Mouse (Mus musculus): ENCODE measurements at regions not wholly inside any gene's neighbourhood (a gene's known extent, or its start where the extent isn't known, plus 50 kb on each side); places are given as distances from the start of the nearest gene placed in this dataset.

DNA sequence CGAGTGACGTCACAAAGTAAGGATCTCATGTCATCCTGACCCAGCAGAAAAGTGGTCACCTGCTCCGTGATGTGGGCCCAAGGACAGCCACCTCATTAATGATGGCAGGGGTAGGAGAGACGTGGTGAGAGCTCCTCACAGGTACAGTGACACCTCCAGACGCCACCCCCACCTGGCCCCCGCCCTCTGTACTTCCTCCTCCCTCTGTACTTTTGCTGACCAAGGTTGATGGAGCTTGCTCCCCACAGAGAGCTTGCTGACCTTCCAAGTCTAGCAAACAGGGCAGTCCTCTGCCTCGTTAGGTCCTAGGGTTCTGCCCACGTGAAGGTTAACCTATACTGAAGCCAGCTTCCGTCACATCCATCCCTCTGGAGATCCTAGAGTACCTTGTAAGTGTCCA is 137.4 kb upstream of the 1600014C23Rik start:
- H3K9me3 ChIP-seq (replicated peaks; ENCODE audit: low read length): peaks cover 12% of the 10 kb centered on the region
- dilution Hi-C loops (cut with MboI; ENCODE audit: extremely low pct_ligation_motif_present, extremely low pct_unique_long_range_greater_than_20kb, low sequenced_read_pairs) (no loop called here), in situ Hi-C loops (cut with MboI; ENCODE audit: low pct_ligation_motif_present, low pct_unique_long_range_greater_than_20kb, low sequenced_read_pairs) (no loop called here)
- H3K9ac ChIP-seq (ENCODE audit: insufficient read depth, low read depth): no peak overlapping the region
- no peaks in the 10 kb centered on the region for H3K79me2 ChIP-seq (replicated peaks; ENCODE audit: control insufficient read depth, extremely low read depth, insufficient read depth, poor library complexity, severe bottlenecking)
- no peak overlapping the region for H3K27ac ChIP-seq (ENCODE audit: insufficient read depth, low read depth)
- TF ChIP-seq ZC3H11A (IDR thresholded peaks at IDR 0.05; ENCODE audit: low read depth, low read length) (no peak), POLR2AphosphoS2 (IDR thresholded peaks at IDR 0.05; ENCODE audit: low read depth, low read length) (no peak), PAX5 (IDR thresholded peaks at IDR 0.05; ENCODE audit: low read length) (no peak), KAT2A (IDR thresholded peaks at IDR 0.05; ENCODE audit: insufficient replicate concordance, low read length) (no peak), NRF1 (IDR thresholded peaks at IDR 0.05; ENCODE audit: low read depth, low read length) (no peak)
- peaks cover 83% of the 10 kb centered on the region for H3K27me3 ChIP-seq (replicated peaks)
- no peak for DNase-seq (ENCODE audit: extremely low read depth)
- H3K36me3 ChIP-seq (replicated peaks in 1 of 2; ENCODE audit: control insufficient read depth in 1 of 2, insufficient read depth in 1 of 2, low read length in 1 of 2): no peaks in the 10 kb centered on the region
- 0 out of 4 replicates have a peak, but pooled peaks cover 0 to 2% of the 10 kb centered on the region in 2 experiments for H3K4me1 ChIP-seq (ENCODE audit: control insufficient read depth in 1 of 2, insufficient read depth in 2 of 2)
- no peak overlapping the region for H3K4me2 ChIP-seq (ENCODE audit: insufficient read depth, low read depth, poor library complexity, severe bottlenecking)
- no peak overlapping the region for H3K4me3 ChIP-seq (replicated peaks in 1 of 3; ENCODE audit: low read depth in 2 of 3, low read length in 2 of 3, poor library complexity in 1 of 3)

GRCm38 (mm10) chr17:45869014-45869968 is 135.6 kb upstream of the 1600014C23Rik start:
- in situ Hi-C loops (cut with MboI; ENCODE audit: low pct_ligation_motif_present, low pct_unique_long_range_greater_than_20kb, low sequenced_read_pairs) (no loop called here), dilution Hi-C loops (cut with MboI; ENCODE audit: extremely low pct_ligation_motif_present, extremely low pct_unique_long_range_greater_than_20kb, low sequenced_read_pairs) (no loop called here)
- H3K9ac ChIP-seq (ENCODE audit: insufficient read depth, low read depth): no peak overlapping the region
- TF ChIP-seq RAD21 (IDR thresholded peaks at IDR 0.05; ENCODE audit: low read depth, low read length) (no peak), RCOR1 (conservative IDR thresholded peaks at IDR 0.05; ENCODE audit: low read depth, low read length) (no peak)
- H3K9me3 ChIP-seq (replicated peaks; ENCODE audit: low read length): peaks cover 12% of the 10 kb centered on the region
- no peak overlapping the region for H3K4me3 ChIP-seq (replicated peaks in 1 of 3; ENCODE audit: low read depth in 2 of 3, low read length in 2 of 3, poor library complexity in 1 of 3)
- DNase-seq (ENCODE audit: extremely low read depth): no peak
- no peak overlapping the region for H3K27ac ChIP-seq (ENCODE audit: insufficient read depth, low read depth)
- H3K36me3 ChIP-seq (replicated peaks in 1 of 2; ENCODE audit: control insufficient read depth in 1 of 2, insufficient read depth in 1 of 2, low read length in 1 of 2): no peaks in the 10 kb centered on the region
- no peak overlapping the region for H3K4me2 ChIP-seq (ENCODE audit: insufficient read depth, low read depth, poor library complexity, severe bottlenecking)
- H3K79me2 ChIP-seq (replicated peaks; ENCODE audit: control insufficient read depth, extremely low read depth, insufficient read depth, poor library complexity, severe bottlenecking): no peaks in the 10 kb centered on the region
- H3K27me3 ChIP-seq (replicated peaks): peaks cover 86% of the 10 kb centered on the region
- 0 out of 4 replicates have a peak, but pooled peaks cover 0 to 2% of the 10 kb centered on the region in 2 experiments for H3K4me1 ChIP-seq (ENCODE audit: control insufficient read depth in 1 of 2, insufficient read depth in 2 of 2)

DNA sequence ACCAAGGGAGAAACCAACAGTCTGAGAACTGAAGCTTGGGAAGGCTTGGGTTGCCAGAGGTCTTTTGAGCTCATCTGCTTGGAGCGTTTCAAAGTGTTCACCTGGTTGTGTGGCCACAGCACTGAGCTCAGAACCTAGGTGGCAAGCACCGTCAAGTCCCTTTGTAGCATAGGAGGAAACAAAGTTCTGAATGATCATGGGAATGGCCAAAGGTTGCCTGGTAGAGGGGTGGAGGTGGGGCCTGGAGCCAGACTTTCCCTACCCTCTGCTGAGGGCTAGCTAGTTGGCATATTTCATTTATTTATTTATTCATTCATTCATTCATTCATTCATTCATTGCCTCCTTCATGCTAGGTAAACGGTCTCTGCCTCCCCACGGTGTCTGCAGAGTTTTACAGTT is 134.9 kb upstream of the 1600014C23Rik start:
- no peak overlapping the region for H3K4me2 ChIP-seq (ENCODE audit: insufficient read depth, low read depth, poor library complexity, severe bottlenecking)

More for the DNA sequence above, 134.9 kb upstream of the 1600014C23Rik start:
- H3K36me3 ChIP-seq (replicated peaks in 1 of 2; ENCODE audit: control insufficient read depth in 1 of 2, insufficient read depth in 1 of 2, low read length in 1 of 2): no peaks in the 10 kb centered on the region
- dilution Hi-C loops (cut with MboI; ENCODE audit: extremely low pct_ligation_motif_present, extremely low pct_unique_long_range_greater_than_20kb, low sequenced_read_pairs) (no loop called here), in situ Hi-C loops (cut with MboI; ENCODE audit: low pct_ligation_motif_present, low pct_unique_long_range_greater_than_20kb, low sequenced_read_pairs) (no loop called here)
- no peak for DNase-seq (ENCODE audit: extremely low read depth)
- H3K4me3 ChIP-seq (replicated peaks in 1 of 3; ENCODE audit: low read depth in 2 of 3, low read length in 2 of 3, poor library complexity in 1 of 3): no peak overlapping the region
- peaks cover 12% of the 10 kb centered on the region for H3K9me3 ChIP-seq (replicated peaks; ENCODE audit: low read length)
- TF ChIP-seq MXI1 (IDR thresholded peaks at IDR 0.05; ENCODE audit: low read depth, low read length): no peak
- TF ChIP-seq MAFK (IDR thresholded peaks at IDR 0.05; ENCODE audit: insufficient replicate concordance, low read length): no peak
- TF ChIP-seq POLR2AphosphoS2 (IDR thresholded peaks at IDR 0.05; ENCODE audit: low read depth, low read length): no peak
- no peak for TF ChIP-seq EP300 (IDR thresholded peaks at IDR 0.05; ENCODE audit: low read length)
- no peak for TF ChIP-seq SIN3A (IDR thresholded peaks at IDR 0.05; ENCODE audit: low read length)
- no peak for TF ChIP-seq MYC (IDR thresholded peaks at IDR 0.05; ENCODE audit: low read depth, low read length)
- no peak for TF ChIP-seq RCOR1 (conservative IDR thresholded peaks at IDR 0.05; ENCODE audit: low read depth, low read length)
- no peak for TF ChIP-seq ZMIZ1 (IDR thresholded peaks at IDR 0.05; ENCODE audit: low read depth, low read length)
- no peak for TF ChIP-seq NELFE (IDR thresholded peaks at IDR 0.05; ENCODE audit: low read depth, low read length)
- no peak for TF ChIP-seq ZKSCAN1 (IDR thresholded peaks at IDR 0.05; ENCODE audit: borderline replicate concordance, low read depth, low read length)
- no peak for TF ChIP-seq GABPA (IDR thresholded peaks at IDR 0.05; ENCODE audit: insufficient replicate concordance, low read depth, low read length)
- TF ChIP-seq MAZ (IDR thresholded peaks at IDR 0.05; ENCODE audit: low read depth, low read length): no peak
- TF ChIP-seq USF1 (IDR thresholded peaks at IDR 0.05; ENCODE audit: low read depth, low read length): no peak
- TF ChIP-seq IRF4 (IDR thresholded peaks at IDR 0.05; ENCODE audit: low read depth, low read length): no peak
- no peak for TF ChIP-seq PAX5 (IDR thresholded peaks at IDR 0.05; ENCODE audit: low read length)
- TF ChIP-seq ZNF384 (IDR thresholded peaks at IDR 0.05; ENCODE audit: low read depth, low read length): no peak
- TF ChIP-seq NRF1 (IDR thresholded peaks at IDR 0.05; ENCODE audit: low read depth, low read length): no peak
- TF ChIP-seq E2F4 (IDR thresholded peaks at IDR 0.05; ENCODE audit: insufficient replicate concordance, low read depth, low read length): no peak
- no peak for TF ChIP-seq MAX (IDR thresholded peaks at IDR 0.05; ENCODE audit: low read length)
- TF ChIP-seq CHD1 (IDR thresholded peaks at IDR 0.05; ENCODE audit: low read depth, low read length): no peak
- 0 out of 4 replicates have a peak, but pooled peaks cover 0 to 2% of the 10 kb centered on the region in 2 experiments for H3K4me1 ChIP-seq (ENCODE audit: control insufficient read depth in 1 of 2, insufficient read depth in 2 of 2)
- H3K27ac ChIP-seq (ENCODE audit: insufficient read depth, low read depth): no peak overlapping the region
- no peak overlapping the region for H3K9ac ChIP-seq (ENCODE audit: insufficient read depth, low read depth)
- peaks cover 87% of the 10 kb centered on the region for H3K27me3 ChIP-seq (replicated peaks)
- H3K79me2 ChIP-seq (replicated peaks; ENCODE audit: control insufficient read depth, extremely low read depth, insufficient read depth, poor library complexity, severe bottlenecking): no peaks in the 10 kb centered on the region

All from CH12.LX (cell line).